Mouse (Mus musculus): ENCODE results near the gene Ctbs. TPM values are rescaled to one million over a fixed set of nuclear protein-coding genes. Genes with fewer than 3 reads are reported as not detected.

Gene Ctbs
- total RNA-seq, 1 experiment, result 10.4 TPM

DNA sequence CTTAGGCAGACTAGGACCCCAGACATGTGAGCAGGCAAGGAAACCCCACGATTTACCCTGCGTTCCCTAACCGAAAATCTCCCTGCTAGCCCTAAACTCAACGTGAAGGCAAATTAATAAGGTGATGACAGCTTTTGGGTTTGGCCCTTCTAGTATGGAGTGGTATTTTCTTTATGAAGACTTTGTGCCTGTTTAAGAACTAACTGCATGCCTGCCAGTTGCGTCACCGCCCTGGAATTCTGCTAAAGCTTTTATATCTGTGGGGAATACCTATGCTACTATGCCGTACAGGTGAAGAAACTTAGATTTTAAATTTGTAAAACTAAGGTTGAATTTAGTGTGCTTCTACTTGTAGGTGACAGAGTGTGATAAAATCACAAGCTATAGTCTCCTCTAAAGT lies 37.1 kb upstream of the Ctbs start:
- Histone ChIP-seq H3K36me3 (ENCODE audit: control insufficient read depth, insufficient read depth, low read length, poor library complexity, severe bottlenecking) (peaks cover under 1% of the 10 kb centered on the region; the same call in 1 of the 2 replicates), H3K9ac (ENCODE audit: insufficient read depth, low read depth, low read length, poor library complexity, severe bottlenecking) (no peak overlapping the region), H3K4me1 (ENCODE audit: control insufficient read depth in 2 of 2, insufficient read depth in 2 of 2, low read length in 2 of 2, poor library complexity in 1 of 2) (peaks cover 0 to 17% of the 10 kb centered on the region in 2 experiments; a peak in 1 of 4 replicates), H3K9me3 (ENCODE audit: control insufficient read depth, insufficient read depth, low read depth, low read length) (no peaks in the 10 kb centered on the region), H3K27ac (ENCODE audit: insufficient read depth, low read depth, low read length, poor library complexity, severe bottlenecking) (no peak overlapping the region), H3K4me3 (ENCODE audit: insufficient read depth in 1 of 2, low read depth in 1 of 2, low read length in 2 of 2, poor library complexity in 1 of 2, severe bottlenecking in 1 of 2) (no peak overlapping the region)
- DNase-seq (ENCODE audit: low read depth, low spot score), result no peak
- in situ Hi-C loops (cut with MboI; ENCODE audit: low sequenced_read_pairs in 2 of 2, unreplicated experiment in 2 of 2), result no loop called here
- TF ChIP-seq MAFK (IDR thresholded peaks at IDR 0.05; ENCODE audit: insufficient read depth, low read depth, low read length), result no peak
- TF ChIP-seq CHD2 (IDR thresholded peaks at IDR 0.05; ENCODE audit: low read depth, low read length), result no peak
- no peak for TF ChIP-seq ZC3H11A (IDR thresholded peaks at IDR 0.05; ENCODE audit: borderline replicate concordance, low read depth, low read length)
- no peak for TF ChIP-seq HCFC1 (IDR thresholded peaks at IDR 0.05; ENCODE audit: borderline replicate concordance, insufficient read depth, low read length)
- TF ChIP-seq ZNF384 (IDR thresholded peaks at IDR 0.05; ENCODE audit: low read depth, low read length), result no peak

DNA sequence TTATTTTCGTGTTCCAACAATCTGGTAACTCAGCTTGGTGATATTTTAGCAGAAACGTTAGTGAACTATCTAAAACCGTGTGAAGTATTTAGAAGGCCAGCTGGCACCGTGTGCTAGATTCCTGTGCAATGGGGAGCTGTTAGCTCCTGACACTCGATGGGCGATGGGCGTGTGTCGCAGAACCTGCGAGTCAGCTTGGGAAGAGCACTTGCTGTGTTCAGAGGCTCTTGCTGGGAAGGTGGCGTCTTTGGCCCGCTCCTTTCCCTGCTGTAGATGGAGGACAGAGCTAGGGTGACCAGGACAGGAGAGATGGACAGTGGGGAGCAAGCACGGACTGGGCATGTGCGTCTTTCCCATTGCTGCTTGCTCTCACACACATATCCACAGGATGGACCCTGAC lies 36.6 kb upstream of the Ctbs start:
- Histone ChIP-seq H3K9ac (ENCODE audit: insufficient read depth, low read depth, low read length, poor library complexity, severe bottlenecking) (no peak overlapping the region), H3K27ac (ENCODE audit: insufficient read depth, low read depth, low read length, poor library complexity, severe bottlenecking) (no peak overlapping the region), H3K4me3 (ENCODE audit: insufficient read depth in 1 of 2, low read depth in 1 of 2, low read length in 2 of 2, poor library complexity in 1 of 2, severe bottlenecking in 1 of 2) (no peak overlapping the region), H3K36me3 (ENCODE audit: control insufficient read depth, insufficient read depth, low read length, poor library complexity, severe bottlenecking) (peaks cover 3% of the 10 kb centered on the region; the same call in 1 of the 2 replicates), H3K9me3 (ENCODE audit: control insufficient read depth, insufficient read depth, low read depth, low read length) (no peaks in the 10 kb centered on the region), H3K4me1 (ENCODE audit: control insufficient read depth in 2 of 2, insufficient read depth in 2 of 2, low read length in 2 of 2, poor library complexity in 1 of 2) (peaks cover 0 to 16% of the 10 kb centered on the region in 2 experiments; a peak in 1 of 4 replicates)
- in situ Hi-C loops (cut with MboI; ENCODE audit: low sequenced_read_pairs in 2 of 2, unreplicated experiment in 2 of 2), result no loop called here
- TF ChIP-seq ZNF384 (IDR thresholded peaks at IDR 0.05; ENCODE audit: low read depth, low read length), result no peak
- no peak for TF ChIP-seq ZC3H11A (IDR thresholded peaks at IDR 0.05; ENCODE audit: borderline replicate concordance, low read depth, low read length)
- no peak for TF ChIP-seq MAFK (IDR thresholded peaks at IDR 0.05; ENCODE audit: insufficient read depth, low read depth, low read length)
- no peak for TF ChIP-seq HCFC1 (IDR thresholded peaks at IDR 0.05; ENCODE audit: borderline replicate concordance, insufficient read depth, low read length)
- TF ChIP-seq CHD2 (IDR thresholded peaks at IDR 0.05; ENCODE audit: low read depth, low read length), result no peak
- DNase-seq (ENCODE audit: low read depth, low spot score), result no peak

DNA sequence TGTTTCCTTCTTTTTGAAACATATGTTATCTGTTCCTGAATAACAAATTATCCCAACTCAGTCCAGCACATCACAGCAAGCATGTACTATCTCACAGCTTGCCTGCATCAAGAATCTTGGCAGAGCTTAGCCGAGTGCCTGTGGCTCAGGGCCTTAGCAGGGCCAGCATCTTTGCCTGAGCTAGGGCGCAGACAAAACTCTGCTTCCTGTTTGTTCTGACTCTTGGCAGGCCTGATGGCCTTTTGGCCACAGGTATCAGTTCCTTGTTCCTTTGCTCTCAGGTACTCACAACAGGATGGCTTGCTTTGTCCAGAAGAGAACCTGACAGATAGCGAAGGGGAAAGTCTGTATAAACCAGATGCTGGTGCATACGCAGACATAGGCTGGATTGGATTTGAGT lies 35.6 kb upstream of the Ctbs start:
- in situ Hi-C loops (cut with MboI; ENCODE audit: low sequenced_read_pairs in 2 of 2, unreplicated experiment in 2 of 2), result no loop called here
- no peak for DNase-seq (ENCODE audit: low read depth, low spot score)

DNA sequence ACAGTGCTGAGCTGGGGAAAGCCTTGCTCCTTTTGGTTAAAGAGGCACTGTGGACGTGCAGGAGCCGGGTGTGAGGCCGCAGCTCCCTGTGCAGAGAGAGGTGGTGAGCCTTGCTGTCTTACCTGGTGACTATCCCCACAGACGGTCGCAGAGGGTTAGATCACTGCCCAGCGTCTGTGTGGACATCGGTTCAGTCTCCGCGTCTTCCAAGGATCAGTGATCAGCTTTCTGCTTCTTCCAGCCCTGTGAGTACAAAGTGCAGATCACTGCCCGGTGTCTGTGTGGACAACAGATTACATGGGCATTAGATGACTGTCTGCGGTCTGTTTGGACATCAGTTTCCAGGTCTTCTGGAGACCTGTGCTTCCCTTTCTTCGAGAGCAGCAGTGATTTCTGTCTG lies 35.0 kb upstream of the Ctbs start:
- H3K4me3 ChIP-seq (ENCODE audit: insufficient read depth in 1 of 2, low read depth in 1 of 2, low read length in 2 of 2, poor library complexity in 1 of 2, severe bottlenecking in 1 of 2), result no peak overlapping the region
- no peak overlapping the region for H3K9ac ChIP-seq (ENCODE audit: insufficient read depth, low read depth, low read length, poor library complexity, severe bottlenecking)
- no peak for DNase-seq (ENCODE audit: low read depth, low spot score)
- in situ Hi-C loops (cut with MboI; ENCODE audit: low sequenced_read_pairs in 2 of 2, unreplicated experiment in 2 of 2), result no loop called here
- no peaks in the 10 kb centered on the region for H3K9me3 ChIP-seq (ENCODE audit: control insufficient read depth, insufficient read depth, low read depth, low read length)
- TF ChIP-seq CHD2 (IDR thresholded peaks at IDR 0.05; ENCODE audit: low read depth, low read length) (no peak), ZC3H11A (IDR thresholded peaks at IDR 0.05; ENCODE audit: borderline replicate concordance, low read depth, low read length) (no peak), MAFK (IDR thresholded peaks at IDR 0.05; ENCODE audit: insufficient read depth, low read depth, low read length) (no peak), ZNF384 (IDR thresholded peaks at IDR 0.05; ENCODE audit: low read depth, low read length) (no peak), HCFC1 (IDR thresholded peaks at IDR 0.05; ENCODE audit: borderline replicate concordance, insufficient read depth, low read length) (no peak)
- H3K27ac ChIP-seq (ENCODE audit: insufficient read depth, low read depth, low read length, poor library complexity, severe bottlenecking), result no peak overlapping the region
- H3K36me3 ChIP-seq (ENCODE audit: control insufficient read depth, insufficient read depth, low read length, poor library complexity, severe bottlenecking), result peaks cover 11% of the 10 kb centered on the region; the same call in 1 of the 2 replicates
- H3K4me1 ChIP-seq (ENCODE audit: control insufficient read depth in 2 of 2, insufficient read depth in 2 of 2, low read length in 2 of 2, poor library complexity in 1 of 2), result peaks cover 0 to 16% of the 10 kb centered on the region in 2 experiments; a peak in 1 of 4 replicates

More for the DNA sequence above, 35.6 kb upstream of the Ctbs start:
- TF ChIP-seq CHD2 (IDR thresholded peaks at IDR 0.05; ENCODE audit: low read depth, low read length) (no peak), MAFK (IDR thresholded peaks at IDR 0.05; ENCODE audit: insufficient read depth, low read depth, low read length) (no peak), HCFC1 (IDR thresholded peaks at IDR 0.05; ENCODE audit: borderline replicate concordance, insufficient read depth, low read length) (no peak), ZNF384 (IDR thresholded peaks at IDR 0.05; ENCODE audit: low read depth, low read length) (no peak), ZC3H11A (IDR thresholded peaks at IDR 0.05; ENCODE audit: borderline replicate concordance, low read depth, low read length) (no peak)
- no peak overlapping the region for H3K9ac ChIP-seq (ENCODE audit: insufficient read depth, low read depth, low read length, poor library complexity, severe bottlenecking)
- no peak overlapping the region for H3K4me3 ChIP-seq (ENCODE audit: insufficient read depth in 1 of 2, low read depth in 1 of 2, low read length in 2 of 2, poor library complexity in 1 of 2, severe bottlenecking in 1 of 2)
- no peak overlapping the region for H3K27ac ChIP-seq (ENCODE audit: insufficient read depth, low read depth, low read length, poor library complexity, severe bottlenecking)
- peaks cover 6% of the 10 kb centered on the region; the same call in 1 of the 2 replicates for H3K36me3 ChIP-seq (ENCODE audit: control insufficient read depth, insufficient read depth, low read length, poor library complexity, severe bottlenecking)
- peaks cover 0 to 16% of the 10 kb centered on the region in 2 experiments; a peak in 1 of 4 replicates for H3K4me1 ChIP-seq (ENCODE audit: control insufficient read depth in 2 of 2, insufficient read depth in 2 of 2, low read length in 2 of 2, poor library complexity in 1 of 2)
- H3K9me3 ChIP-seq (ENCODE audit: control insufficient read depth, insufficient read depth, low read depth, low read length), result no peaks in the 10 kb centered on the region

Data from ES-E14 (cell line).